Mouse (Mus musculus): ENCODE data around the gene Pxmp2. TPM values are rescaled to one million over a fixed set of nuclear protein-coding genes. Genes with fewer than 3 reads are reported as not detected.

Gene Pxmp2
- polyA plus RNA-seq, 1 experiment from 2014 or later = 10.3 TPM

DNA sequence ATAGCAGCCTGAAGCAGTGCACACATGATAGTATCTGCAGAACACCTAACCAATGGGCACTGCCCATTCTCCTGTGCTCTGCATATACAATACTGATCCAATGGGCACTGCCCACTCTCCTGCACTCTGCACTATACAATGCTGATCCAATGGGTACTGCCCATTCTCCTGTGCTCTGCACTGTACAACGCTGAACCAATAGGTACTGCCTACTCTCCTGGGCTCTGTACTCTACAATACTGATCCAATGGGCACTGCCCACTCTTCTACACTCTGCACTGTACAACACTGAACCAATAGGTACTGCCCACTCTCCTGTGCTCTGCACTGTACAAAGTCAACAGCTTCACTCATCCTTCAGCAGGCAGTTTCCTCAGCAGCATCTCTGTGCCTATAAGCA lies 9.1 kb downstream of the Pxmp2 start:
- 91% methylated on average over 1 of the region's 1 CpGs for WGBS
- Histone ChIP-seq H3K4me1 (no peaks in the 10 kb centered on the region), H3K36me3 (no peaks in the 10 kb centered on the region), H3K27ac (no peak overlapping the region), H3K9ac (no peak overlapping the region), H3K4me2 (replicated peaks) (no peak overlapping the region), H3K4me3 (no peak overlapping the region), H3K27me3 (replicated peaks) (no peaks in the 10 kb centered on the region), H3K9me3 (no peaks in the 10 kb centered on the region)
- ATAC-seq (ENCODE audit: low FRiP score, low read depth) = no peak

DNA sequence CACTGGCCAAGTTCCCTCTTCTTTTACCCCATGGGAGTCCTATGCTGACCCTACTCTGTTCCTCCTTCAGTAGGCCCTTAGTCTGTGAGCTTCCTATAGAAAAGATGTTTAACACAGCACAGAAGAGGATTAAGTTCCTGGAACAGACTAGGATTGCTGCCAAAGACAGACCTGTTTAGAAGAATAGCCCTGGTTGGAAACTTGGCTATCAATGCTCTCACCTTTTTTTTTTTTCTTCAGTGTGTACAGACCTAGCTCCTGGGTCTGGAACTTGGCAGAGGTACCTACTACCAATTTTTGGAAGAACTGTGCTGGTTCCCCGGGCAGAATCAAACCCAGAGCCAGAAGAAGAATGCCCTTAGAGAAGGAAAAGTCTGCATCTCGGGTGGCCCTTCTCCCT lies 9.6 kb downstream of the Pxmp2 start:
- H3K4me1 ChIP-seq = no peaks in the 10 kb centered on the region
- 79% methylated on average over 2 of the region's 2 CpGs for WGBS
- H3K4me2 ChIP-seq (replicated peaks) = no peak overlapping the region
- H3K27me3 ChIP-seq (replicated peaks) = no peaks in the 10 kb centered on the region
- no peak overlapping the region for H3K4me3 ChIP-seq
- no peak overlapping the region for H3K9ac ChIP-seq
- ATAC-seq (ENCODE audit: low FRiP score, low read depth) = no peak
- H3K27ac ChIP-seq = no peak overlapping the region
- no peaks in the 10 kb centered on the region for H3K9me3 ChIP-seq
- H3K36me3 ChIP-seq = no peaks in the 10 kb centered on the region

DNA sequence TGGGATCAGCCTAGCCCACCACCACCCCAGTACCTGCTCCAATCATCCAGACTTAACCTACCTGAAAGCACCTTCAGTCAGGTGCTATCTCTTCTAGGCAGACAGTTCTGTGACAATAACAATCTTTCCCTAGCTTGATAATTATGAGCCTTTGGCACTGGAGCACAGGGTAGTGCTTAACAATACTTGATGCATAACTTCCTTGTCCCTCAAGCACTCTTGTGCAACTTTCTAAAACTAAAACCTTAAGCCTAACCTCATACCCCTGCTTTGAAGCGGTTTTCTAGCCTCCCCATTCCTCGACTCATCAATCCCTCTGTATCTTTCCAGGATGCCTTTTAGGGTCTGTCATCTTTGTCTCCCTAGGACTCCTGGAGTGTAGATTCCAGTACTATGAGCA lies 11.1 kb downstream of the Pxmp2 start:
- Histone ChIP-seq H3K36me3 (no peaks in the 10 kb centered on the region), H3K4me3 (no peak overlapping the region), H3K4me2 (replicated peaks) (no peak overlapping the region), H3K27me3 (replicated peaks) (no peaks in the 10 kb centered on the region), H3K9ac (no peak overlapping the region), H3K27ac (no peak overlapping the region), H3K9me3 (no peaks in the 10 kb centered on the region), H3K4me1 (no peaks in the 10 kb centered on the region)
- ATAC-seq (ENCODE audit: low FRiP score, low read depth) = no peak
- WGBS = 69% methylated on average over 2 of the region's 2 CpGs

DNA sequence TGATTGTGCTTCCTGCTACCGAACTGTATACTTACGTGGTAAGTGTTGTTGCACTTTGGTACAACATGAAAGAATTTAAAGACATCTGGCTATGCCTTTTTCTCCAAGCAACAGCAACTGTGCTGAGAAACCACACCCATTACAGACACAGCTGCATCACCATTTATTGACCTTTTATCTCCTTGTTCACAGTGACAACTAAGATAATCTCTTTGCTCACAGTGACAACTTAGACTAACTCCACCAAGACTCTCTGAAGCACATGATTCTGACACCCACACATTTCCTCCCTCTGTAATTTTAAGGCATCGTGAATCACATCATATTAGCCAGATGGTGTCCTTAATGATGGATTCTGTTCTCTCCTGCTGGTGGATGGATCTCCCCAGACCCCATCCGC lies 11.8 kb downstream of the Pxmp2 start:
- Histone ChIP-seq H3K9me3 (no peaks in the 10 kb centered on the region), H3K4me3 (no peak overlapping the region), H3K4me1 (no peaks in the 10 kb centered on the region; the same call in 1 of the 2 replicates), H3K27me3 (replicated peaks) (no peaks in the 10 kb centered on the region), H3K36me3 (no peaks in the 10 kb centered on the region), H3K27ac (no peak overlapping the region), H3K9ac (no peak overlapping the region), H3K4me2 (replicated peaks) (no peak overlapping the region)
- no peak for ATAC-seq (ENCODE audit: low FRiP score, low read depth)
- 86% methylated on average over 4 of the region's 4 CpGs for WGBS

DNA sequence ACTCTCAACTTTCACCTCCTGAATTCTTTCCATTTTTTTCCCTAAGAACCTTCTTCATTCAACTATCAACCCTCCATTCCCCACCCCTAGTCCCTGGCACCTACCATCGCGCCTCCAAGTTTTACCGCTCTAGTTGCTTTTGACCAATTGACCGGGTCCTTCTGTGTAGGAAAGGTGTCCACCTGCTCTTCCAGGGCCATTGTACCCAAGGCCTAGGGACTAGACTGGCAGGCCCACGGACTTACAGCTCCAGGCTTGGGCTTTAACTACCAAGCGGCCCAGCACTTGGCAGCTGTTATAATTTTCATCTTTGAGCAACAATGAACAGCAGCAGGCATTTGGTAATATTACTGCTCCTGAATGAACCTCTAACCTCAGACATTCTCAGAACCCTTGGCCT lies 15.7 kb downstream of the Pxmp2 start:
- Histone ChIP-seq H3K9me3 (no peaks in the 10 kb centered on the region), H3K27me3 (replicated peaks) (no peaks in the 10 kb centered on the region), H3K4me2 (replicated peaks) (no peak overlapping the region), H3K4me1 (peaks cover 8% of the 10 kb centered on the region), H3K9ac (no peak overlapping the region), H3K27ac (no peak overlapping the region), H3K36me3 (peaks cover 22% of the 10 kb centered on the region), H3K4me3 (no peak overlapping the region)
- 95% methylated on average over 6 of the region's 6 CpGs for WGBS
- ATAC-seq (ENCODE audit: low FRiP score, low read depth) = no peak

- Histone ChIP-seq H3K27me3 (replicated peaks) (no peaks in the 10 kb centered on the region), H3K4me3 (peak within 1 kb of the TSS; percentile 98), H3K36me3 (peaks cover 30% of the 10 kb centered on the region), H3K4me2 (replicated peaks) (peak within 1 kb of the TSS; percentile 84), H3K9ac (peak within 1 kb of the TSS; percentile 89), H3K4me1 (peaks cover 8% of the 10 kb centered on the region), H3K27ac (no peak within 1 kb of the TSS), H3K9me3 (no peaks in the 10 kb centered on the region)
- WGBS = under 1% methylated on average over 66 of the region's 66 CpGs
- ATAC-seq (ENCODE audit: low FRiP score, low read depth) = peak; percentile 90
These were observed 16.6 kb downstream of the Pxmp2 start, which contains the start of gene Pgam5 for GRCm38 (mm10) chr5:110269141-110270101. TSS of gene Pgam5 (minus strand) at chr5:110269913.

DNA sequence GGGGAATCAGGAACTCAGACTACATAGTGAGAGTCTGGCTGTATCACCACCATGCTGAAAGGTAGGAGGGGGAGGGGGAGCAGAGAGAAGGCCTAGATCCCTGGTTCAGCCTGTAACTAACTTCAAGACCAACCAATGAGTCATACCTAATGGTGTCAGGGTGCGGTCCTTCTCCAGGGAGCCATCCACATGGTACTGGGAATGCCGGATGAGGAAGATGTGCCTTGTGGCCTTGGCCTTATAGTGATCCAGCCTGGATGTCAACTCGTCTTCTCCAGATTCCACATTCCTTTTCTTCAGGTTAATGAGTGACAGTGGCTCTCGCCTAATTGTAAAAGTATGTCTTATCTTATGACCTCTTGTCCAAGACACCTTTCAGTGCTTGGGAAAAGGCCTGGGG lies 19.0 kb downstream of the Pxmp2 start:
- ATAC-seq (ENCODE audit: low FRiP score, low read depth) = no peak
- H3K27ac ChIP-seq = no peak overlapping the region
- H3K36me3 ChIP-seq = peaks cover 32% of the 10 kb centered on the region
- no peaks in the 10 kb centered on the region for H3K27me3 ChIP-seq (replicated peaks)
- WGBS = 91% methylated on average over 4 of the region's 4 CpGs
- peaks cover 8% of the 10 kb centered on the region for H3K4me1 ChIP-seq
- H3K9ac ChIP-seq = no peak overlapping the region
- H3K4me2 ChIP-seq (replicated peaks) = no peak overlapping the region
- no peak overlapping the region for H3K4me3 ChIP-seq
- H3K9me3 ChIP-seq = no peaks in the 10 kb centered on the region

GRCm38 (mm10) chr5:110244091-110244490 lies 41.9 kb downstream of the Pxmp2 start:
- ATAC-seq (ENCODE audit: low FRiP score, low read depth) = no peak
- Histone ChIP-seq H3K27ac (no peak overlapping the region), H3K4me2 (replicated peaks) (no peak overlapping the region), H3K27me3 (replicated peaks) (no peaks in the 10 kb centered on the region), H3K4me1 (no peaks in the 10 kb centered on the region), H3K4me3 (no peak overlapping the region), H3K36me3 (peaks cover 84% of the 10 kb centered on the region), H3K9me3 (no peaks in the 10 kb centered on the region), H3K9ac (no peak overlapping the region)
- WGBS = 88% methylated on average over 2 of the region's 2 CpGs

DNA sequence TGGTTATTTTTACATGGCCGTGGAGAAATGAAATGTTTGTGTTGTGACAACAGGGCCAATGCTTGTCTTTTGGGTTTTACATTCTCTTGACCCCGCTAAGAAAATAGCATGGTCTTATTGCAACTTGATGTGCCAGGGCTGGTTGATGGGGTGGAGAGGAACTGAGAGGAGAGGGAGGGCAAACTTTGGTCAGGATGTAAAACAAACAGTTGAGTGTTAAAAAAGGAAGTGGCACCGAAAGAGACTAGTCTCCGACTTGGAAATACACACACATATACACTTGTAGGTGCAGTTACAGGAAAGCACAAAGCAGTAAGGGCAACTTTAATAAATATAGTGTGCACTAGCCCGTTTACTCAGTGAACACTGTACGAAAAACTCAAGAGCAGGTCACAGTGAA lies 53.6 kb downstream of the Pxmp2 start:
- Histone ChIP-seq H3K27ac (no peak overlapping the region), H3K27me3 (replicated peaks) (no peaks in the 10 kb centered on the region), H3K36me3 (peaks cover 24% of the 10 kb centered on the region), H3K9me3 (no peaks in the 10 kb centered on the region), H3K9ac (no peak overlapping the region), H3K4me3 (no peak overlapping the region), H3K4me2 (replicated peaks) (peak overlapping the region; percentile 66), H3K4me1 (peaks cover 16% of the 10 kb centered on the region)
- 89% methylated on average over 6 of the region's 6 CpGs for WGBS
- ATAC-seq (ENCODE audit: low FRiP score, low read depth) = no peak

GRCm38 (mm10) chr5:110231638-110232037 lies 54.3 kb downstream of the Pxmp2 start:
- no peaks in the 10 kb centered on the region for H3K27me3 ChIP-seq (replicated peaks)
- no peak overlapping the region for H3K27ac ChIP-seq
- 50% methylated on average over 13 of the region's 13 CpGs for WGBS
- peaks cover 18% of the 10 kb centered on the region for H3K36me3 ChIP-seq
- ATAC-seq (ENCODE audit: low FRiP score, low read depth) = no peak
- peak overlapping the region; percentile 93 for H3K4me3 ChIP-seq
- no peaks in the 10 kb centered on the region for H3K9me3 ChIP-seq
- H3K4me1 ChIP-seq = peaks cover 16% of the 10 kb centered on the region
- H3K9ac ChIP-seq = peak overlapping the region; percentile 94; the same call in 1 of the 2 replicates
- H3K4me2 ChIP-seq (replicated peaks) = peak overlapping the region; percentile 66

GRCm38 (mm10) chr5:110230780-110231461 lies 55.1 kb downstream of the Pxmp2 start, which contains the start of gene Ankle2:
TSS of gene Ankle2 (plus strand) at chr5:110231004.
- no peaks in the 10 kb centered on the region for H3K9me3 ChIP-seq
- no peaks in the 10 kb centered on the region for H3K27me3 ChIP-seq (replicated peaks)
- peaks cover 16% of the 10 kb centered on the region for H3K4me1 ChIP-seq
- peak within 1 kb of the TSS; percentile 94 for H3K9ac ChIP-seq
- H3K4me2 ChIP-seq (replicated peaks) = peak within 1 kb of the TSS; percentile 66
- peak; percentile 94 for ATAC-seq (ENCODE audit: low FRiP score, low read depth)
- peak within 1 kb of the TSS; percentile 93 for H3K4me3 ChIP-seq
- peak within 1 kb of the TSS; percentile 82 for H3K27ac ChIP-seq
- peaks cover 11% of the 10 kb centered on the region for H3K36me3 ChIP-seq
- WGBS = under 1% methylated on average over 81 of the region's 81 CpGs

GRCm38 (mm10) chr5:110230401-110230779 lies 55.6 kb downstream of the Pxmp2 start:
- Histone ChIP-seq H3K27me3 (replicated peaks) (no peaks in the 10 kb centered on the region), H3K4me3 (peak overlapping the region; percentile 93), H3K4me1 (peaks cover 16% of the 10 kb centered on the region), H3K36me3 (peaks cover 8% of the 10 kb centered on the region; the same call in 1 of the 2 replicates), H3K27ac (0 out of 2 replicates have a peak overlapping the region, but pooled peaks have one; percentile 82), H3K9ac (peak overlapping the region; percentile 94), H3K9me3 (no peaks in the 10 kb centered on the region), H3K4me2 (replicated peaks) (peak overlapping the region; percentile 66)
- ATAC-seq (ENCODE audit: low FRiP score, low read depth) = peak; percentile 14; the same call in 1 of the 2 replicates
- WGBS = 11% methylated on average over 8 of the region's 8 CpGs
